Mouse (Mus musculus) heart, postnatal 10 days (tissue): ENCODE data around the gene Crabp1. TPM values are rescaled to one million over a fixed set of nuclear protein-coding genes. Genes with fewer than 3 reads are reported as not detected.

ENCODE experiments used
- DNase-seq, 2 experiments: peaks; one replicate each; pipeline ENCODE4 v3.0.0; 2021
- intact Hi-C: fragments of 180-260 bp; cut with DNase I; formaldehyde crosslinking; loops from one replicate; pipeline ENCODE4 v1.15.1; 2025
- total RNA-seq, 2 experiments: library from RNA; stranded (reverse); gene quantifications; 2 replicates each; pipeline ENCODE4 v1.2.3; 2021

Crabp1 gene
- total RNA-seq, 2 experiments from 2014 or later = not detected

DNA sequence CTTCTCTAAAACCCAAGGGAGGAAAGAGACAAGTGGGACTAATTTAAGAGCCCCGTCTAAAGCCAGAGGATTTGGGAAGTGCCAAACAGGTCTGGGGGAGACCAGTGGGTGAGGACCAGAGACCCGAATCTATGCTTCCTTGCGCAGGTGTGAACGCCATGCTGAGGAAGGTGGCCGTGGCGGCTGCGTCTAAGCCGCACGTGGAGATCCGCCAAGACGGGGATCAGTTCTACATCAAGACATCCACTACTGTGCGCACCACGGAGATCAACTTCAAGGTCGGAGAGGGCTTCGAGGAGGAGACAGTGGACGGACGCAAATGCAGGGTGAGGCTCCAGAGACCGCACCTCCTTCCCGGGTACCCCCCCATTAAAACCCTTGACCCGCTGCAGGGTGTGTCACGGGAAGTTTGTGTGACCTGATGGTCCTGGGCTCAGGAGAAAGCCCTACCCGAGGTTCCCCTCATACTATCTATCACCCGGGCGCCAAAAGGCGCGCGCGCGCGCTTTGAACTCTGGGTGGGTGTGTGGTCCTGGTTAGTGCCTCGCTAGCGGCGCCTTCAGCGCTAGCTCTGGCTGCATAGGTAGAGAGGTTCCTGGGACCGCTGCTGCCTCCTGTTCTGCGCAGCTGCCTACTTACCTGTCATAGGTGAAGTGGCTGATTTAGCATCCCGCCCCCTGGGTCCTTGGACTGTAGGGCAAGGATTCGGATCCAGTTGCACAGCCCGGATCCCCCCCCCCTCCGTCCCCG is 963 bp downstream of the Crabp1 start:
- no peak for DNase-seq
- intact Hi-C loops = no loop called here

DNA sequence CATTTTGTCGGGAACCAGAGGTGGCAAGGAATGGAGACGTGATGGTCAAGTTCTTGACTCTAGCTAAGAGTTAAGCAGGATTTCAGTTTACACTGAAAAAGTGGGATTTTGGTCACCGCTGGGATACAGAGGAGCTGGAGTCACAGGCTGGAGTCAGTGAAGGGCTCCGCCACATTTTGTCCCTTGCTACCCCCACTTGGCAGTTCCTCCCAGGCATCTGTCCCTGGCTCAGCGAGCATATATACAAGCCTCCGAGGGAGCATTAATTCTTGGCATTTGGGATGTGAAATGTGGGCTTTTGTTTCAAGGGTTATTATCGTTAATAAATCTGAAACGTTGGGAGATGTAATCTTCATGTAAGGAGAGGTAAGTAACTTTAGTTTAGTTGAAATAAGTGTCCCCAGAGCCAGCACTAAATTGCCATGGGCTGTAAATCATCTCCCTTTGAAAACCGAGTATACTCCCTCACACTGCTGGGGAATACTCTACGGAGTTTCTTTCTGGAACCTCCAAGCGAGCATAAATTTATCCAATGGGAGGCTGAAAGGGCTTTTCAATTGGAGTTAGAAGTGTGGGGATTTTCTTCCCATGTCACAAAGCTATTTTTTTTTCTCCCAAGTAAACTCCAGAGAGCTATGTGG is 5.7 kb downstream of the Crabp1 start:
- DNase-seq = no peak
- intact Hi-C loops = no loop called here

DNA sequence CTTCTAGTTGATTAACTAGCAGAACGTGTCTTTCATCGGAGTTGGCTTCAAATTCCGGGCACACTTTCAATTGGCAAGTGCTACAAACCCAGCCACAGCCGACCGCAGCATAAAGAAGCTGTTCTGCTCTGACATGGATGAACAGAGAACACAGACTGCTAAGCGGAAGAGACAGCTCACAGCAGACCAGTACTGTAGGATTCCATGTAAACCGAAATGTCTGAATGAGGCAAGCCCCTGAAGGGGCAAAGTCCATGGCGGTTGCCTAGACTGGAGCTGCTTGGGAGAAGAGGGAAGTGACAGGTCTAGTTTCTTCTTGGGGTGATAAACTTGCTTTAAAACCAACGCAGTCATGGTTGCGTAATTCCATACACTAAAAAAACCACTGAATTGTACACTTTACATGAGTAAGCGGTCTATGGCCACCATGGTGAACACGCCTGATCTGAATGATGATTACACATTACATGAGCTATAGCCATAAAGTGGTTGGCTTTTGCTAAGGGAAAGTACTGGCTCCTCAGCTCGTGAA is 12.0 kb downstream of the Crabp1 start:
- intact Hi-C loops = no loop called here
- DNase-seq = peak in 1 of 2 experiments; percentile 2

DNA sequence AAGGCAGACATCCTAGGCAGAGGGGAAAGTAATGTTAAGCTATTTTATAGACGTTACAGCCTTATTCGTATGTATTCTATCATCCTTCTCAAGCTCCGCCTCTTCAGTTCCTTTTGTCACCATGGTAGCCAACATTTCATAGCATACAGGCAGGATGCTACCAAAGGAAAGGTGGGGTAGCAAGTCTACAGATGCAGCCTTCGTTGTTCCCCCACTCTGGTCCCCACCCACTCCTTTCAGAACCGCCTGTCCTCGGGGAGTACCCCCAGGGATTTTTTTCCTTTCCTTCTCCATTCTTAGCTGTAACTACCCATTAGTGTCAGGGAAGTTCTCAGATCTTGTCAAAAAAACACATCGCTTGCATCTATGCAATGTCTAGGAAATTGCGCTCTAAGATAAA is 14.7 kb downstream of the Crabp1 start:
- DNase-seq = no peak

DNA sequence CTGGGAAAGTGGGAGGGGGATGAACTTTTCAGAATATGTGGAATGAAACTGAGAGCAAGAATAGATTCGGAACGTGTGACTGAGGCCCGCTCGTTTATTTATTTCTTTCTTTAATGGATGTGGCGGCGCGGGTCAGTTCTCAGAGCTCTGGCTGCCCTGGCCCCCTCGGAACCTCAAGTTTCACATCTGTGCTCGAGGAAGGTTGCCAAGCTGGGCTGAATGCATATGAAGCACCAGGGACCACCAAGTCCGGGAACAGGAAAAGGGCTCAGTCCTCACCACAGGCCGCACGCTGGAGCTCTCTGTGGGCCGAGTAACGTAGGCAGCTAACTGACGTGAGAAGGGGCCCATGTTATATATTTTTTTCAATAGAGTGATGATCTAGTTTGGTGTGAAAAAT is 18.0 kb downstream of the Crabp1 start:
- DNase-seq = no peak
- intact Hi-C loops = no loop called here

More for the DNA sequence above, 14.7 kb downstream of the Crabp1 start:
- intact Hi-C loops = no loop called here

DNA sequence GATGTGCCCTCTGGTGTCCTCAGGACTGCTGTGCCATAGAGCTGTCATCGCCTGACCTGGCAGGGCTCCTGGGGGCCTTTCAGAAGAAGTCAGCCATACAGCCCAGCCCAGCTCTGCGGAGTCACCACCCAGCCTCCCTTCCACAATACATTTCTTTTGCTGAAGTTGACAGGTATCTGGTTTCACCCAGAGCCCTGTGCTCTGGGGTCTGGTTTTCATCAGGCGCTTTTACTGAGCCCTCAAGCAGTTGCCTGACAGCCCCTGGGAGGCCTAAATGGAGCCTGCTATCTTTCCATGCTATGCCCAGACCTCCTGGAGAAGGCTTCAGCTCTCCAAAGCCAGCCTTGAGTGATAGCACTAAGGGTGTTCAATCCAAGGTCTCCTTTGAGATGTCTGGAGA is 19.5 kb downstream of the Crabp1 start:
- intact Hi-C loops = no loop called here
- no peak for DNase-seq

DNA sequence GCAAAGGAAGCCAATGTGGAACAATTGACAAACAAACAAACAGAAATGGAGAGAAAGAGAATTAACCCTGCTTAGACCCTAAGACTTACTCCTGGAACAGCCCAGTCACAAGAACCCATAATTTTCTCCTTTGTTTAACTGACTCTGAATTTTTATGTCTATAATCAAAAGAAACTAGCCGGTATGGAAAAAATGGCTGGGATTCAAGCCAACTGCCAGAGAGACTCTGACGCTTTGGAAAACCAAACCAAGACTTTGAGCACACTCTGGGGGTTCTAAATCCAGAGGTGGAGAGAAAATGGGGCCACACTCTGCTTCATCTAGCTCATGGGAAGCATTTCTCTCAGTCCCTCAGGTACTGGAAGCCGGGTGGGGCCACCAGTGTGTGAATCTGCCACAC is 20.7 kb downstream of the Crabp1 start:
- intact Hi-C loops = no loop called here
- DNase-seq = no peak

DNA sequence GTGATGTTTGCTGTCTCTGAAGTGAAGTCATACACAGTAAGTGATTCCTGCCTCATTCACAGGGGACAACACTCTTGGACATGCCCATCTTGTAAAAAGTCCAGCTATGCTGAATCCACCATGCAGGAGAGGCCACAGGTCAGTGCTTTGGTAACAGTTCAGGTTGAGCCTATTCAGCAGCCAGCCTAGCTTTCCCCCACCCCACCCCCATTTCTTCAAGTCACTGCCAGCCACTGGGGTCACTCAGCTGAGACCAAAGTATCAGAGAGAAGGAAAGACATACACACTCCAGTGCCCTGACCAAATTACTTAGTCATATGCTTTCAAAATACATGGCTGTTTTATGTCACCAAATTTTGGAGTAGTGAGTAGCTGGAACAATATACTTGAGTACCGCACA is 21.5 kb downstream of the Crabp1 start:
- no peak for DNase-seq
- intact Hi-C loops = no loop called here

DNA sequence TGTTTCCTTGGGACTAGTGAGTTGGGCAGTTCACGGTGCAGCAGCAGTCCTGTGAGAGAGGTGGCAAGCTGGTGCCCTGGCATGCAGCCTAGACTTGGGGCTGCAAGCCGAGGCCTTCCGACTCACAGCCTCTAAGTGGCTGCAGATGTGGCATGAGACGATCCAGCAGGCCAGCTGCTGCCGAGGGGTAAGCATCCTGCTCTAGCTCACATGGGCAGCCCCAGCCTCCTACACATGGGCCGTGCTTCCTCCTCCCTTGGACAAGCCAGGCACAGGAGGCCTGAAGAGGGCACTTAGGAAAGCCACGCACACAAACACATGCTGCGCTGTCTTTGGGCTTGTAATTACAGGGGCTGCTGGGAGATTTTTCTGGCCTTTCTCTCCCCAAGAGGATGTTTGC is 23.2 kb downstream of the Crabp1 start:
- peak; percentile 26 to 45 for DNase-seq

DNA sequence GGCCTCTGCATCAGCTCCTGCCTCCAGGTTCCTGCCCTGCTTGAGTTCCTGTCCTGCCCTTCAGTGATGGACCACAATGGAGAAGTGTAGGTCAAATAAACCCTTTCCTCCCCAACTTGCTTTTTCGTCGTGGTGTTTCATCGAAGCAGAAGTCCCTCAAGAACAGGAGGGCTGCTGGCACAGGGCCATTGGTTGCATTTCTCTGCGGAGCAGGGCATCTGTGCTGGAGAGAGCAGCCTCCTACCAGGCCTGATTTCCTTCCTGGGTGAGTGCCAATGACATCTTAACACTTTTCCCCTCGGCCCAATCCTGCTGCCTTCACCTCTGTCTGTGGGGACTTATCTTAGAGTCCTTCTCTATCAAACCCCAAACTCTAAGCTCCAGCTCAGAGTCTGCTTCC is 25.7 kb downstream of the Crabp1 start:
- DNase-seq = no peak
- intact Hi-C loops = no loop called here

More for the DNA sequence above, 23.2 kb downstream of the Crabp1 start:
- intact Hi-C loops = no loop called here

DNA sequence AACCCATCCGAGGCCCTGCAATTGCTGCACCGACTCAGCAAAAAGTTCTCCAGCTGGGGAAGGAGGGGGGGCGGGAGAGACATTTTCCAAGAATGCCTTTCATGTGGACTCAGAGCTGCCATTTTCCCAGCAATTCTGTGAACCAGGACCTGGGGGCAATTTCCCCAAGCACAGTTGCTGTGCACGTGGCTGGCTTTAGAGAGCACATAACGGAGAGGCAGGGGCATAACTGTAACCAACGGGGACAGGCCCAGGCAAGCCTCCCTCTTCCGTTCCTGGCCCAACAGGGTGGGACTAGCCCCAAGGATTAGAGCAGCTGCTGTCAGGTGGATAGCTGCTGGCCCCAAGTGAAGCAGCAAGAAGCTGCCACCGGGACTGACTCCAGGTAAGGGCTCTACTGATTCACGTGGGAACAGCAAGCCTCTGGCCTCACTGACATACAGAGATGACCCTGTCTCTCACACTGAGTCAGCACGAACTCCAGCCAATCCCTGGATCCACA is 37.0 kb downstream of the Crabp1 start:
- intact Hi-C loops = no loop called here
- peak in 1 of 2 experiments; percentile 10 for DNase-seq

DNA sequence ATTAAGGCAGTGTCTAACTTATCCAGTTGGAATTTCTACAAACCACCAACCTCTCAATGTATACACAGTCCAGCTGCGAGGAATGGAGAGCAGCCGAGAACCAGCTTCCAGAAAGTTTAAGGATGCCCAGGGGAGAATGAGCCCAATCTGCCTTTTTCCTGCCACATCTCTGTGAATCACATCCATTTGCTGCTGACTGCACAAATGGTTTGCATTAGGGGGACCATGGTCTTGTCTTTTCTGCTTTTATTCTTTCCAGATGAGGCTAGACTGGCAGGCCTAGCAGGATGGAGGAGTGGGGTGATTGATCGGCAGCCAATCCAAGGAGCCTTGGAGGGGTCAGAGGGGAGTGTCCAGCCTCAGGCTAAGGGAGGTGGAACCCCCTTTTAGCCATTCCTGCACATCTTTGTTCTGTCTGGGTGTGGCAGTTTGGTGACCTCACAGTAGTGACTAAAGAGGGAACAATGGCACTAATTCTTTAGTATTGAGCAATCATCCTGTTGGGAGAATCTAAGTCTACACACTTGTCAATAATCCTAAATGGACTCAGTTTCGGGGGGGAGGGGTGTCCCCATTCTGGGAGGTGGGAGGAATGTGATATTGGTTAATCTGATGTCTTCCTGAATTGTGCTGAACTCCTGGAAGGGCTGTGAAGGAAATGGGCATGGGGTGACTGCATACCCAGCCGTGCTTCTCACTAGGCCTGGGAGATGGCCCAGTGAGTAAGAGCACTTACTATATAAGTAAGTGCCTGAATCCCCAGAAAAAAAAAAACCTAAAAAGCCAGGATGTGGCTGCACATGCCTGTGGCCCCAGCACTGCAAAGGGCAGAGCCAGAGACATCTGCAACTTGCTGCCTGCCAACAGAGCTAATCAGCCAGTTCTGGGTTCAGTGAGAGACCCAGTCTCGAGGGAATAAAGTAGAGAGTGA is 38.5 kb downstream of the Crabp1 start:
- peak in 1 of 2 experiments; percentile 8 for DNase-seq

DNA sequence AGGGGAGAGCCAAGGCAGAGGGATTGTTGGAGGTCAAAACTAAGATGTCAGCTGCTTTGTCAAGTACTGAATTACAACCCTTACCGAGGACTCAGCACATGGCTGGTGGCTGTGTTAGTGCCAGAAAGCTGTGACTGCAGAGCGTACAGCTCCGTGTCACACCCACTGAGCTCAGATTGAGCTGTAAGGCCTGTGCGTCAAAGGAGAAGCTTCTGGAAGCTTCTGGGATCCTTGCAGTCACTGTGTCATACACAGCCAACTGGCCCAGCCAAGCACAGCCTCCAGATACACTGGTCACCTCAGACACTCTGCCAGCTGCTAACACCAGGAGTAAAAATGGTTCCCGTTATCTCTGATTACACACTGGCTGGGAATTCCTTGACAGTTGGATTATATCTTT is 39.8 kb downstream of the Crabp1 start:
- intact Hi-C loops = no loop called here
- peak; percentile 42 to 56 for DNase-seq

More for the DNA sequence above, 38.5 kb downstream of the Crabp1 start:
- intact Hi-C loops = no loop called here

DNA sequence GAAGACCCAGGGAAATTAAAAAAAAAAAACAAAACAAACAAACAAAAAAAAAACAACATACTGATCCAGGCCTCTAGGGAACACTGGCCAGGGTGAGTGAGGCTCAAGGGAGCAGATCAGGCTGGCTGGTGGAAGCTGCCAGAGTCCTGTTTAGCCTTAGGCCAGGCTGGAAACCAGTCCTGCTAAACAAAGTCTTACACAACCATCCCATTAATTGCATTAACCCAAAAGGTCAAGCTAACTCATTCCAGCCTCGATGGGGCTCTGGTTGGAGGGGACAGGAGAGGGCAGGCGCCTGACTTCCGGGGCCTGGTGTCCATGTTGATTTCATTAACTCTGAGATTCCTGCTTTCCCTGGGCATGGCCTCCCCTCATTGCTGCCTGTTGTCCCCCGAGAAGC is 43.2 kb downstream of the Crabp1 start:
- intact Hi-C loops = no loop called here
- DNase-seq = no peak

DNA sequence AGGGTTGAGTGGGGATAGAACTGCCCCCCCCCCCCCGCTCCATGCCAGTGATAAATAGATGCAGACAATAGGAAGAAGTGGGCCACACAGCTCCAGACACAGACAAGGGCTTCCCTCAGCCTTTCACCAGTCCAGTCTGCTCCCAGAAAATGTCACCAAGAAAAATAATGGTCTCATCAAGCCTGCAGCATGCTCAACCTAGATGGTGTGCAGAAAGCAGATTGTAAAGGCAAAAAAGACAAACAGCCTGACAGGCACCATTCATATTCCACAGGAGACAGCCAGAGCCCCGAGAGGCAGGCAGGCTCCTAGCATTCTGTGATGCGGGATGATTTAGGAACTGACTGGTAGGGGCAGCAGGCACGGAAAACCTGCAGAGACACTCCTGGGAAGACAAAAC is 45.4 kb downstream of the Crabp1 start:
- intact Hi-C loops = no loop called here
- DNase-seq = no peak

DNA sequence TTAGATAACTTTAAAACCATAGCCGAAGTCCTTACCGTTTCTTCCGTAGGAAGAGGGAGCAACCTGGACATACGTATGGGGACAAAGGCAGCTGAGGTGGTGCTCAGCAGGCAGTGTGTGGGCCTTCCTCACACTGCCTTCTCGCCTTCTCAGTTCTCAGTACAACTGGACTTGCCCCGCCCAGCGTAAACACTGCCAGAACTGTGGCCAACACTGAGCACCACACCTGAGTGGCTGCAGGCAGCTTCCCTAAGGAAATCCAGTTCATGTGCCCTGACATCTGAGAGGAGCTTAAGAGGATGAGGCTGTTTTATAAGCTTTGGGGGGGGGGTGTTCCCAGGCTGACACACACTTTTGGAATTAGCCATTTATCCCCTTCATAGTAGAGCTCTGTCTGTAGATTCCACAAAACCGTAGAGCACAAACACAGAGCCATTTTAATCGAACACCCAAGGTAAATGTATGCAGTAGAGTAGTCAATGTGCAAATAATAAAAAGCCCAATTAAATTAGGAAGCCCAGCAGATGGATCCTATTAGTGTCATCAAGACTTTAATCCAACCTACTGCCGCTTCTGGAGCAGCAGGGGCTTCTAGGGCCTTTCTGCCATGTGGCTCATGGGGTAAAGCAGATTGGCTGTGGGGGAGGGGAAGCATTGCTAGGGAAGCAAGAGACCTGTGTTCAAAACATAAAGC is 52.1 kb downstream of the Crabp1 start:
- DNase-seq = no peak
- intact Hi-C loops = no loop called here

DNA sequence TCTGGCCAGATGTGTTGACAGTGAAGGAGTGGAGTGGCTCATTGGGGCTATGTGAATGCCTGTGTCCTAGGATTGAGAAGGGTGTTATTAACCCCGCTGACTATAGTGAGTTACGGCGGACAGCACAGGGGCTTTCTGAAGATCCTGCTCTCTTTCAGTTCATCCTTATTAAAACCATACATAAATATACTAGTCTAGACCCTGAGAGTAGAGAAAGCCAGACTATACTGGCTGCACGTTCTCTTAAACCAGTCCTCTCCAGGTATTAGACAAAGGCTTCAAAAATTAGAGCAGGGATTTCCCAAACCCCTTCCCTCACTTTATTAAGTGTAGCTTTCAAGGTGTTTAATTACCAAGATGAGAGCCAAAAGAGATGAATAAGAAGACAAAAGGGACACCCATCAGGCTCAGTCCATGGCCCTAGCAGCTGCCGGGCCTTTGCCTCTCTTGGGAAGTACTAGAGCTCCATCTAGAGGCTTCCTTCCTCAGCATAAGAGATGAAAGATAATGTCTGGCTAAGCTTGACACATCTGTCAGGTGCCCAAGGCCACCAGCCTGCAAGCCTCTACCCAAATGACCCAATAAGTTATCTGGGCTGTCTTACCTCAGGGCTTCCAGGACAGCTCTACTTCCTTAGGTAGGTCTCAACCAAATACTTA is 57.0 kb downstream of the Crabp1 start:
- intact Hi-C loops = loop anchor here (1.0 to 10.0 kb wide), 2 partner anchors 83 to 207 kb away; no protein-coding TSS in a partner anchor
- peak; percentile 48 to 66 for DNase-seq
